In genomic region chr7:84690101-84690509, GRCm38 (mm10) we compare ENCODE assay signal across 8 mouse cellular contexts. TPM values are rescaled to one million over a fixed set of nuclear protein-coding genes. Genes with fewer than 3 reads are reported as not detected.
A peak's percentile ranks its signal among the peaks of the same experiment; 100 is the strongest.
DNase-seq lines count a peak whose midpoint lies in the region; ATAC-seq and TF ChIP-seq lines count a peak whose summit lies in the region.

No protein-coding gene starts in this region.

- no peak for TF ChIP-seq CTCF in embryonic fibroblast, embryonic 13.5 days (IDR thresholded peaks at IDR 0.05; ENCODE audit: borderline replicate concordance, insufficient read depth, low read length)
- TF ChIP-seq CTCF in olfactory bulb, adult 2 months (IDR thresholded peaks at IDR 0.05; ENCODE audit: insufficient read depth, low read depth, low read length): no peak

- no peaks in the 10 kb centered on the region for H3K9me3 ChIP-seq in lung, embryonic 15.5 days
- H3K9me3 ChIP-seq in limb, embryonic 10.5 days (replicated peaks): no peaks in the 10 kb centered on the region

- WGBS in lung, embryonic 15.5 days: 6% methylated on average over 19 of the region's 19 CpGs
- WGBS in limb, embryonic 10.5 days: 6% methylated on average over 19 of the region's 19 CpGs
- WGBS in olfactory bulb, adult 2 months: 3% methylated on average over 19 of the region's 19 CpGs

- H3K27ac ChIP-seq in lung, embryonic 15.5 days: no peak overlapping the region
- H3K27ac ChIP-seq in embryonic fibroblast, embryonic 13.5 days (ENCODE audit: insufficient read depth, low read length): no peak overlapping the region
- peak overlapping the region; percentile 96 for H3K27ac ChIP-seq in limb, embryonic 10.5 days
- H3K27ac ChIP-seq in olfactory bulb, adult 2 months (ENCODE audit: insufficient read depth, low read depth, low read length): no peak overlapping the region

- H3K36me3 ChIP-seq in lung, embryonic 15.5 days: no peaks in the 10 kb centered on the region
- H3K36me3 ChIP-seq in limb, embryonic 10.5 days: no peaks in the 10 kb centered on the region

- H3K4me3 ChIP-seq in lung, embryonic 15.5 days: peak overlapping the region; percentile 96
- H3K4me3 ChIP-seq in embryonic fibroblast, embryonic 13.5 days (ENCODE audit: insufficient read depth, low read length): peak overlapping the region; percentile 48
- H3K4me3 ChIP-seq in limb, embryonic 10.5 days: peak overlapping the region; percentile 88
- peak overlapping the region; percentile 80 for H3K4me3 ChIP-seq in olfactory bulb, adult 2 months (ENCODE audit: insufficient read depth, low read depth, low read length)

- H3K27me3 ChIP-seq in lung, embryonic 15.5 days: no peaks in the 10 kb centered on the region
- no peaks in the 10 kb centered on the region for H3K27me3 ChIP-seq in limb, embryonic 10.5 days (ENCODE audit: low read depth, poor library complexity, severe bottlenecking)

- TF ChIP-seq POLR2A in embryonic fibroblast, embryonic 13.5 days (IDR thresholded peaks at IDR 0.05; ENCODE audit: low read depth, low read length): peak; percentile 60; the same call in 1 of the 2 replicates
- TF ChIP-seq POLR2A in olfactory bulb, adult 2 months (IDR thresholded peaks at IDR 0.05; ENCODE audit: insufficient read depth, low read depth, low read length): 0 out of 2 replicates have a peak, but pooled peaks have one; percentile 34

- H3K4me2 ChIP-seq in lung, embryonic 15.5 days: peak overlapping the region; percentile 85

- H3K9ac ChIP-seq in lung, embryonic 15.5 days: peak overlapping the region; percentile 30

- H3K4me1 ChIP-seq in lung, embryonic 15.5 days: peaks cover 8% of the 10 kb centered on the region; the same call in 1 of the 2 replicates
- H3K4me1 ChIP-seq in embryonic fibroblast, embryonic 13.5 days (ENCODE audit: control insufficient read depth, insufficient read depth, low read length): no peaks in the 10 kb centered on the region
- peaks cover 8% of the 10 kb centered on the region for H3K4me1 ChIP-seq in limb, embryonic 10.5 days
- H3K4me1 ChIP-seq in olfactory bulb, adult 2 months (ENCODE audit: control insufficient read depth, insufficient read depth, low read length): peaks cover 3% of the 10 kb centered on the region

- ATAC-seq in lung, embryonic 15.5 days (ENCODE audit: borderline replicate concordance, extremely low read depth, low FRiP score, low TSS enrichment): no peak

- no peak for DNase-seq in lung, postnatal 4 days
- no peak for DNase-seq in limb, embryonic 10.5 days (ENCODE audit: low spot score)
- DNase-seq in layer of hippocampus, adult 18-20 months (ENCODE audit: low spot score in 2 of 2): no peak
- DNase-seq in adrenal gland, postnatal 25 days: no peak
- no peak for DNase-seq in adrenal gland, adult 18-20 months (ENCODE audit: low spot score in 2 of 2)

RNA-seq across cellular contexts. Expression of gene Zfand6, which starts 0.3 kb away (rescaled TPM):
- 156 and 185 TPM in 2 replicates for polyA plus RNA-seq in lung, embryonic 15.5 days (2015; fragmentation: Nextera tagmentation; extraction: Ambion mirVana)
- polyA plus RNA-seq in embryonic fibroblast, embryonic 13.5 days (2011; ENCODE audit: insufficient read length, low read depth, missing spikeins): 99.8 and 123 TPM in 2 replicates
- polyA plus RNA-seq in limb, embryonic 10.5 days (2016; fragmentation: Nextera tagmentation; extraction: Ambion mirVana): 153 and 185 TPM in 2 replicates
- not detected in 2 replicates for polyA plus RNA-seq in olfactory bulb, adult 2 months (2012; ENCODE audit: insufficient read depth, insufficient read length, low replicate concordance, missing spikeins)
- total RNA-seq in layer of hippocampus, adult 18-20 months (2021): 10 to 100 TPM; 67.9 to 77.0 TPM
- 107 and 112 TPM in 2 replicates for total RNA-seq in adrenal gland, postnatal 25 days (2021)
- 100 to 1,000 TPM; 115 to 136 TPM for total RNA-seq in adrenal gland, adult 18-20 months (2021)
